Mouse (Mus musculus): ENCODE data around the gene Tollip.
"Not testable (repeated sequence)": the region's sequence is repeated elsewhere in the genome, so short reads cannot be mapped to it uniquely, and the experiment has no call there.

The Tollip gene

GRCm38 (mm10) chr7:141934128-141934898 is 16.0 kb upstream of the Tollip start:
- in situ Hi-C loops (cut with MboI, MseI), result no loop called here

- in situ Hi-C loops (cut with MboI, MseI), result loop anchor here (5.0 kb wide), 1 partner anchor 171 kb away; no protein-coding TSS in a partner anchor
These were observed 10.3 kb upstream of the Tollip start for GRCm38 (mm10) chr7:141928642-141929041.

GRCm38 (mm10) chr7:141924917-141925316 is 6.6 kb upstream of the Tollip start:
- in situ Hi-C loops (cut with MboI, MseI), result loop anchor here (5.0 kb wide), 1 partner anchor 168 kb away; no protein-coding TSS in a partner anchor

- in situ Hi-C loops (cut with MboI, MseI), result not testable (repeated sequence)
These were observed 5.8 kb upstream of the Tollip start for GRCm38 (mm10) chr7:141924121-141924520.

- in situ Hi-C loops (cut with MboI, MseI), result no loop called here
These were observed 7.0 kb downstream of the Tollip start for GRCm38 (mm10) chr7:141911305-141911704.

GRCm38 (mm10) chr7:141908591-141908990 is 9.7 kb downstream of the Tollip start:
- in situ Hi-C loops (cut with MboI, MseI), result no loop called here

GRCm38 (mm10) chr7:141902791-141903190 is 15.5 kb downstream of the Tollip start:
- in situ Hi-C loops (cut with MboI, MseI), result loop anchor here (5.0 kb wide), 1 partner anchor 955 kb away; no protein-coding TSS in a partner anchor

GRCm38 (mm10) chr7:141902269-141902729 is 16.0 kb downstream of the Tollip start:
- in situ Hi-C loops (cut with MboI, MseI), result loop anchor here (5.0 kb wide), 1 partner anchor 955 kb away; no protein-coding TSS in a partner anchor

GRCm38 (mm10) chr7:141901825-141902224 is 16.5 kb downstream of the Tollip start:
- in situ Hi-C loops (cut with MboI, MseI), result loop anchor here (5.0 kb wide), 1 partner anchor 955 kb away; no protein-coding TSS in a partner anchor

- in situ Hi-C loops (cut with MboI, MseI), result loop anchor here (10.0 kb wide), 1 partner anchor 1933 kb away; the partner anchor contains the start of genes Dhcr7 and Nadsyn1
These were observed 26.2 kb downstream of the Tollip start for GRCm38 (mm10) chr7:141892151-141892550.

- in situ Hi-C loops (cut with MboI, MseI), result loop anchor here (10.0 kb wide), 1 partner anchor 286 kb away; the partner anchor contains the start of gene Gm4553
These were observed 39.5 kb downstream of the Tollip start for GRCm38 (mm10) chr7:141878813-141879212.

- in situ Hi-C loops (cut with MboI, MseI), result loop anchor here (10.0 kb wide), 1 partner anchor 290 kb away; the partner anchor contains the start of gene Gm4553
These were observed 43.4 kb downstream of the Tollip start for GRCm38 (mm10) chr7:141874891-141875290.

- in situ Hi-C loops (cut with MboI, MseI), result loop anchor here (10.0 kb wide), 1 partner anchor 294 kb away; the partner anchor contains the start of gene Gm4553
These were observed 47.8 kb downstream of the Tollip start for GRCm38 (mm10) chr7:141870553-141870952.

- in situ Hi-C loops (cut with MboI, MseI), result loop anchor here (10.0 kb wide), 1 partner anchor 295 kb away; the partner anchor contains the start of gene Gm4553
These were observed 48.7 kb downstream of the Tollip start for GRCm38 (mm10) chr7:141869644-141870043.

- in situ Hi-C loops (cut with MboI, MseI), result no loop called here
These were observed 57.3 kb downstream of the Tollip start for GRCm38 (mm10) chr7:141861046-141861445.

- in situ Hi-C loops (cut with MboI, MseI), result no loop called here
These were observed 78.0 kb downstream of the Tollip start for GRCm38 (mm10) chr7:141840354-141840753.

- in situ Hi-C loops (cut with MboI, MseI), result no loop called here
These were observed 79.5 kb downstream of the Tollip start, which contains the start of gene Muc5b for GRCm38 (mm10) chr7:141838779-141839178. Muc5b (plus strand) TSS chr7:141839070.

- in situ Hi-C loops (cut with MboI, MseI), result no loop called here
These were observed 81.9 kb downstream of the Tollip start for GRCm38 (mm10) chr7:141836423-141836822.

- in situ Hi-C loops (cut with MboI, MseI), result no loop called here
These were observed 82.4 kb downstream of the Tollip start for GRCm38 (mm10) chr7:141835941-141836340.
